Mouse (Mus musculus) c-Kit-positive CD71-positive TER-119-negative erythroid progenitor cells, embryonic 14.5 days (primary cell): ENCODE results near the gene Abhd4.

Experiments
- DNase-seq: peaks from one replicate; pipeline ENCODE4 v3.0.0-alpha.2; 2013; ENCODE audit warnings: low read depth

Abhd4 gene

GRCm38 (mm10) chr14:54253741-54254291 is at the start of gene Abhd4, which contains the start of gene Dad1:
TSS of gene Abhd4 (plus strand) at chr14:54254188.
TSS of gene Dad1 (minus strand) at chr14:54254104.
- peak; percentile 94 for DNase-seq

- DNase-seq = peak; percentile 59
Observed at GRCm38 (mm10) chr14:54204311-54204710, 49.7 kb upstream of the Abhd4 start.

DNA sequence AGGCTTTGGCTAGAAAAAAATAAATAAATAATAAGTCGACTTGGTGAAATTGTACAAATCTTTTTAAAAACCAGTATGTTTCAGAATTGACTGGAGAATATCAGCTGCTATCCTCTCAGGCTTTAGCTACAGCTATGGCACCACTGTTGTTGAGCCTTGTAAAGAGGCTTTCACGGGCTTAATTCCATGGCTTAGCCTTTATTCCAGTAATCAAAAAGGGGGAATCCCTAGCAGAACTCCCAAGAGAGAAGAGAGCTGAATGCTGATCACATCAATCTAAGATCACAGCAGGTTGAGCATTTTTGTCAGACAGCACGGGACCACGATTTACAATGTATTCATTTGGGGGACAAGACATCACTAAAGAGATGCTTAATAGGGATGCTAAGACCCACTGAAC is 49.2 kb upstream of the Abhd4 start:
- no peak for DNase-seq

DNA sequence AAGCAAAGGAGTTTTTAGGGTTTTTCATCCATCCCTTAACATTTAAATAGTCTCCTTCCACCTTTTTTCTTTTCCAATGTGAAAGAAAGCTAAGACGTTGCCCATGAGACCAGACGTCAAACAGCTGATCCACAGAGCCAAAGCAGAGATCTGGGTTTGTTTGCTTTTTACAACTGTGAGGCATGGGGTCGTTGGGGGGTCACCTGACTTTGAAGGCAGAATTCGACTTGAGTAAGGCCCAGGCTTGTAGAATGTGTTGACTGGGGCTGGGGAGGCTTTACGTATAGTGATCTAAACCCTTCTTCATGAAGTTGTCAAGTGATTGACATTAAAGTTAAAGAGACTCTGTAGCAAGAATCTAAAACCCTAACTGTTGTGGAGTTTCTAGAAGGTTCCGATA is 48.1 kb upstream of the Abhd4 start:
- DNase-seq = no peak

- no peak for DNase-seq
Observed at GRCm38 (mm10) chr14:54206309-54206708, 47.7 kb upstream of the Abhd4 start.

GRCm38 (mm10) chr14:54206750-54207550 is 47.0 kb upstream of the Abhd4 start:
- no peak for DNase-seq

- DNase-seq = no peak
Observed at GRCm38 (mm10) chr14:54207924-54208323, 46.1 kb upstream of the Abhd4 start.

GRCm38 (mm10) chr14:54208741-54209140 is 45.2 kb upstream of the Abhd4 start:
- no peak for DNase-seq

- DNase-seq = no peak
Observed at GRCm38 (mm10) chr14:54209932-54210331, 44.1 kb upstream of the Abhd4 start.

DNA sequence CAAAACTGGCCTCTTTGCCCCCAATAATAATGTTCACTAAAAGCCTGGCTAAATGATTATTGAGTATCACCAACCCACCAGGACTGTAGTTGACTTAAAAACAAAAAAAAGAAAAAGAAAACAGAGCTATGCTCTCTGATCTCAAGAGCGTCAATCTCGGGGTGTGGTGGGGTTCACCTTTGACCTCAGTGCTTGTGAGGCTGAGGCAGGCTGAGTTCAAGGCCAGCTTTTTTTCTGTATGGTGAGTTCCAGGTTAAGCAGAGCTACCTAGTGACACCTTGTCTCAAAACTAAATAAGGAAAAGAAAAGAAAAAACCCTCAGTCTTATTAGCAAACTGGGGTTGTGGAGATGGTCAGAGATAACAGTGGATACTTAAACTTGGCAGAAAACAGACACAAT is 43.6 kb upstream of the Abhd4 start:
- DNase-seq = no peak

DNA sequence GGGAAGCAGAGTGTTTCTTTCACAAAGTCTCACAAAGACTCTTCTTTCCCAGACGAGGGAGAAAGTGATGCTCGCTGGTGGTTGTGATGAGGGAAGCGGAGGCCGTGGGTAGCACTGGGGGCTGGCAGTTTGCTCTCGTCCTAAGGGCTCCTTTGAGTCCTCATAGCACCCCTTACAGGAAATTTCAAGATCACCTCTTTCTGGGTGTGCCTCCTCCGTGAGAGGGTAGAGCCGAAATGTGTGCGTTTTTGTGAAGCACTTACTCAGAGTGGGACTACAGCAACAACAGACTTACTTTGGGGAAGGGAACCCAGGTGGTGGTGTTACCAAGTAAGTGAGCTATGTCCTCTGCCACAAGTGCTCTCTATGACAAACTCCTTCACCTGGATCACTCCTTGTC is 42.8 kb upstream of the Abhd4 start:
- DNase-seq = no peak

- DNase-seq = no peak
Observed at GRCm38 (mm10) chr14:54211755-54212154, 42.2 kb upstream of the Abhd4 start.

GRCm38 (mm10) chr14:54213734-54214133 is 40.3 kb upstream of the Abhd4 start:
- DNase-seq = no peak

DNA sequence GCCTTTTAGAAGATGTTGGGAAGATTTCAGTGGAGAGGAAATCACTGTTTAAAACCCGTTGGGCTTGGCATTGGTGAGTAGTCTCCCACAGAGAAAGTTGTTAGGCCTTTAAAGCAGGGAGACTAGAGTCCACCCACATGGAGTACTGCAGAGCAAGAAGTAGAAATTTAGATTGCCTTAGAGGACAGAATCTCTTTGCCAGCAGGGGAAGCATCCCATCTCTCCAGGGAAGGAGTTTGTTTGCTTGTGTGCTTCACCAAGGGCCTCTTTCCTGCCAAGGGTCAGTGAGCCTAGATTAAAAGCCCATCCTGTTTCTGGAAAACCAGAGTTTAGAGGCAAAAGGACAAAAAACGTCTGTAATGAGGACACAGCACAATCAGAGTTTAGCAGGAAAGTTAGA is 39.5 kb upstream of the Abhd4 start:
- no peak for DNase-seq

- DNase-seq = no peak
Observed at GRCm38 (mm10) chr14:54214901-54215300, 39.1 kb upstream of the Abhd4 start.

DNA sequence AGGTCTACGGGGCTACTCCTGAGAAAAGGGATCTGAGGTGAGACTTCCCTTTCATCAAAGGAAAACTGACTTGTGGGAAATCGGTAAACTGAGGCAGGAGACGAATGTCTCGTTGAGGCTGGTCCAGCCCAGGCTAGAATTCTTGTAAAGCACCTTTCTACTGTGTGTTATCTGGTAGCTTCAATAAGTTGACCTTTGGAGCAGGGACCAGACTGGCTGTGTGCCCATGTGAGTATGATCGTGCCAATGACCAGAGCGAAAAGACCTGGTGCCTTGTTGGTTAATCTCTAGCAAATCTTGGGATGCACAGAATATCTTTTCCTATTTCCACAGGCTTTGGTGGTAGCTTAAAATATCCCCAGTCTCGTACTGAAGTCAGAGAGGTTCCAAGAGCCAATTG is 37.9 kb upstream of the Abhd4 start:
- no peak for DNase-seq

DNA sequence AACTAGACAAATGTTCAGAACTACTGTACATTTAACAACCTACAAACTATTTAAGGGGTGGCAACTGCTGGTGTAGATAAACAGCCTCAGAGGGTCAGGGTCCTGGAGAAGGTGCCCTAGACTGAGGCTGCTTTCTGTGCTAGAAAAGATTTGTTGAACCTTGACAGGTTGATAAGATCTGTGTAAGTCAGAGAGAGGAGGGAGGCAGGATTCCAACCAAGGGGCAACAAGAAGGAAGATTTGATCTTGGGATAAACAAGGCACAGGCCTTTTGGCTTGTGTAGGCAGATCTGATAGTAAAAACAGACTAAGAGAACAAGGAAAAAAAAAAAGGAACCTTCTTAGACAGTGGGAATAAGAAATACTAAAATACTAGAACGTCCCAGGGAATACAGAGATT is 35.8 kb upstream of the Abhd4 start:
- no peak for DNase-seq

DNA sequence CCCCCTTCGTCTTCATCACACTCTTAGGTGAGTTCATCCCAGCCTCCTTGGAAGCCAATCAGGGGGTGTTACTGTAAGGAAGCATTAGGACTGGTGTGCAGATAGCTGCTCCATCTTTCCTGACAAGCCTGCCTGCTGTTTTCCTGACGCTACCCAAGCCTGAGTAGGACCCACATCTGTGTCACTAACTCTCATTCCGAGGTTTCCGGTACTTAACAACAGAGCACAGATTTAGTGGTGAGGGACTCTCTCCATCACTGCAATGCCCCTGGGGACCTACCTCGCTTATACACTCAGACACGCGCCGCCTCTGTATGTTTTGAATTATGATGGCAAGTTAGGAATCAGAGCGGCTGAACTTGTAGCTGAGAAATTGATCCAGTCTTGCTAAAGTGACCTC is 35.3 kb upstream of the Abhd4 start:
- DNase-seq = no peak

- DNase-seq = no peak
Observed at GRCm38 (mm10) chr14:54219256-54219655, 34.7 kb upstream of the Abhd4 start.

GRCm38 (mm10) chr14:54219849-54220248 is 34.1 kb upstream of the Abhd4 start:
- DNase-seq = no peak

DNA sequence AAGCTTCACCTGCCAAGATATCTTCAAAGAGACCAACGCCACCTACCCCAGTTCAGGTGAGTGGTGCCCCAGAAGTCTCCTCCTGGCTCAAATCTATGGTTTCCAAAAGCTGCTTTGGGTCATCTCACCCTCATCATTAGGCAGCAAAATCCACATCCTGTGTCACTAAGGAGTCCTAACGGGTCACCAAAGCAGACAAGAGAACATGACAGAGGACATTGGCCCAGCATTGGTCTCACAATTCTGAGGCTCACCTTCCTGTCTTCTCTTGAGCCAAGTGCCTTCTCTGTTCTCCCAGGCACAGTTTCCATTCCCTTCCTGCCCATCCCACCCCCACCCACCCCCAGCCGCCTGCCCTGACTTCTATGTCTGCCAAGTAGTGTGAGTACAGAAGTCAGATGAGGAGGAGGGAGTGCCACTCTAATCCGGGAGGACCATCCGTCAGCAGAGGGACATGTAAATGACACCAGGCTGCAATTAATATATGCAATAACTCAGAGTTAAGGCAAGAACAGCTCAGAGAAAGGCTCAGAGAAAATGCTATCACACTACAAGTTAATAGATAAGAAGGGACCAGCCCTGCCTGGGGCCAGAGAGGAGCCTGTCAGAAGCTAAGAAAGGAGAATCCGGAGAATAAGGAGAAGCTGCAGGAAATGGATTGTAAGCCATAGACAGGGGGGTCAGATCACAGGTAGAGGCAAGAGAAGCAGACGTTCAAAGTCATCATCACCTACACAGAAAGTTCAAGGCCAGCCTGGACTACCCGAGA is 33.1 kb upstream of the Abhd4 start:
- no peak for DNase-seq

GRCm38 (mm10) chr14:54221641-54222040 is 32.3 kb upstream of the Abhd4 start:
- DNase-seq = no peak

DNA sequence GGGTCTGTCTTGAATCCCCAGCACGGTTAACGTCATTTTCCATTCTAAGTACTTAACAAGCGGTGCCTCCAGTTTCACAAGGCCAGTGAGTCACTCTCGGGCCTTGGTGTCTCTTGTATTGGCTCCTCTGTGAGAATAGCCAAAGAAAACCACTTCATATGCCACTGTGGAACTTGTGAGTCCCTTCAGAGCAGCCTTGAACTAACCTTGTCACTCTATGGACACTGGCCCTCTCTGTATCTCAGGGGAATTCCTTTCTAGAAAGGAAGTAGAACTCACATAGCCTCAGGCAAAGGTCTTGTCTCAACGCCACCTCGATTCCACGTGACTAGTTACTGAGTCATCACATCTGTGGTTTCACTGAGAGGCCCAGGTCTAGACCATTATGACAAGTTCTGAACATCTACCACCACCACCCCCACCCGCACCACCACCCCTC is 31.7 kb upstream of the Abhd4 start:
- DNase-seq = no peak
